Mouse (Mus musculus) left cerebral cortex, postnatal 14 days (tissue): ENCODE measurements around the gene Hnrnpl. TPM values are rescaled to one million over a fixed set of nuclear protein-coding genes. Genes with fewer than 3 reads are reported as not detected.

ENCODE experiments used
- DNase-seq, 2 experiments: peaks; one replicate each; pipeline ENCODE4 v3.0.0; 2021 to 2022; ENCODE audit warnings: low spot score in 2 of 2, mixed read lengths in 1 of 2
- intact Hi-C: fragments of 180-260 bp; cut with DNase I; formaldehyde crosslinking; loops from one replicate; pipeline ENCODE4 v1.15.1; 2025
- total RNA-seq, 2 experiments: library from RNA; stranded (reverse); gene quantifications; 2 replicates each; pipeline ENCODE4 v1.2.3; 2021

Hnrnpl gene
- total RNA-seq, 2 experiments from 2014 or later = 401 to 422 TPM

DNA sequence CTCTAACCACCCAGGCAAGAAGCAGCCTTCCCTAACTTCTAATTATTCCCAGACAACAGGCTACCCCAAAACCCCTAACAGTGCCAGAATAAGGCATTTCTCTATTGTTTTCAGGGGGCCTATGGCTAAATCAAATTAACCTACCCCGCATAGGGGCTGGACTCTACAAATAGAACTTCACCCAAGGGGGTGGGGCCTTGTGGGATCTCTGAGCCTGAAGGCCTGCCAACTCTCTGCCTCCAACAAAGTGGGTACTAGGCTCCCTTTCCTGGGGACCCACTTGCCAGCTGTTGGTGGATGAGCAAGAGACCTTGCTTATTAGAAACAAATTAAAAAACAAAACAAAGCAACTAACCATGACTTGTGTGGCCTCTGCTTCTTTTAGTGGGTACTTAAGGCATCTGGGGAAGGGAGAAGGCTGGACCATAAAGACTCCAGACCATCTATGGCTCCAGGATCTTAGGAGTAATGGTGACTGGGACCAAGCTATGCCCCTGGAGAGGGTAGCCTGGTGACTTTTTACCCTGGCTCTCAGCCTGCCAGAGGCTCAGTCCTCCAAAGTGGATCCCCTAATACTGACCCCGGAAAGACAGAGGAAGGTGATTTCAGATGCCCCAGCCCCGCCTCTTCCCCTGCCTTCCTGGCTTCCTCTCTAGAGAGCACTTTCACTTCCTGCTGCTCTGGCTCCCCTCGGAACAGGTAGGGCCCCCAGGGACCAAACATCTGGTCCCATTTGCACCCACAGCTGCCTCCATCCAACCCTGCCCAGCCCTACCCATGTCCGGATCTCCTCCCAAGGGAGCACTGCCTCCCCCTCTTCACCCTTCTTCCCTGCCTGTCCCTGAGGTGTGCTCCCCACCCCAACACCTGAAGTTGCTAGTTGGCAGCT, 19.8 kb upstream of the Hnrnpl start, which contains the start of gene Rinl:
Gene Rinl, plus strand, starts transcription at position 663 of the 889 bp plus-strand sequence.
- no peak for DNase-seq
- intact Hi-C loops = loop anchor here (10.0 kb wide), 1 partner anchor 246 kb away; no protein-coding TSS in a partner anchor

DNA sequence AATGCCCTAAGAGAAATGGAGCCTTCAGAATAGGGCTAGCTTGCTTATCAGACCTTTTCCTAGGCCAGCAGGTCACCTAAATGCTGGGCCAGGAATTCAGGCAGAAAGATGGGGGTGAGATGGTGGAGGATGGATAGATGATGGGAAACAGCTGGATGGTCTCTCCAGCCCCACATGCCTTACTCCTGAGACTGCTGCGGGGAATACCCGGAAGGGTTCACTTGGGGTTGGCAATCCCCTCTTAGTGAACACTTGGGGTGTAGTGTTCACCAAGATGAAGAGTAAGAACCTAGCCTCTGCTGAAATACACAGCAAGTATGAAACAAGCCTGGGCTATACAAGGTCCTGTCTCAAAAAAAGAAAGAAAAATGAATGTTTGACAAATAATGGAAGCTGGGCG, 19.1 kb upstream of the Hnrnpl start:
- no peak for DNase-seq
- intact Hi-C loops = loop anchor here (10.0 kb wide), 1 partner anchor 246 kb away; no protein-coding TSS in a partner anchor

DNA sequence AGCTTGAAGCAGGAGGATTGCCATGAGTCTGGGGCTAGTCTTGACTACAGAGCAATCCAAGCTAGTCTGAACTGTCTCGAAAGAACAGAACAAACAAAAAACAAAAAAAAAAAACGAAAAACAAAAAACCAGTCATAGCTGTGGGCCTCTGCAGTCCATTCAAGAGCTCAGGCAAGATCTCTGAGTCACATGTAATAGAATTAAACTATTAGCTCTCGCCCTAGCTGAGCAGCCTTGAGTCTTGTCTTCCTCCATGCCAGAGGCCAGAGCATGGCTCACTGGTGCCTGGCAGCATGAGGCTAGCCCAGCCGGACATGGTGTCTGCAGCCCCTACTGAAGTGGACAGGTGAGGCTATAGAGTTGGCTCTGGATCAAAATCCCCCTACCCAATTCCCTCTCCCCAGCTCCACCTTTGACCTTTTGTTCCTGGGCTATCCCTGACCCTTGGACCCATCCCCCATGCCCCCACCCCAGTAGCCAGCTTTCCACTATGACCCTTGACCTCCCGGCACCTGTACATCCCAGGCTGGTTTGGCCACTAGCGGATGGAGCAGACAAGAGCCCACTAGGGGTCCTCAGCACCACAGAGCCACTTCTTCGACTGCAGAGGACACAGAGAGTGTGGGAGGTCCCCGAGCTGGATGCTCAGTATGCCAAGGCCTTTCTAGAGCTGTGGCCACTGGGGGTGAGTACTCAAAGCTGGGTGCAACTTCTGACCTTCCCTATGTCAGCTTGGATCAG, 18.1 kb upstream of the Hnrnpl start:
- DNase-seq = no peak
- intact Hi-C loops = no loop called here

DNA sequence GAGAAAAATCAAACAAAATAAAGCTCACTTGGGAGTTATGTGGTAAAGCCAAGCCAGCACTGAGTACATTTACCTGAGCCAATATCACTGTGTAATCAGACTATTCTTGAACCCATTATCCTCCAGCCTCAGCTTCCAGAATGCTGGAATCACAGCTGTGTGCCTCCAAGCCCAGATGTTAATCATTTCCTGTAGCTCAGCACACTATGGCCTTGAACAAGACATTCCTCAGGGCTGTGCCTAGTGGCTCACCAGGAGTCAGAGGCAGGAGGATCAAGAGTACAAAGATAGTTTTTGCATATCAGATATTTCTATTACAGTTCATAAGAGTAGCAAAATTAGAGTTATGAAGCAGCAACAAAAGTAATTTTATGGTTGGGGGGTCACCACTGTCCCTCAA, 16.6 kb upstream of the Hnrnpl start:
- intact Hi-C loops = no loop called here
- no peak for DNase-seq

DNA sequence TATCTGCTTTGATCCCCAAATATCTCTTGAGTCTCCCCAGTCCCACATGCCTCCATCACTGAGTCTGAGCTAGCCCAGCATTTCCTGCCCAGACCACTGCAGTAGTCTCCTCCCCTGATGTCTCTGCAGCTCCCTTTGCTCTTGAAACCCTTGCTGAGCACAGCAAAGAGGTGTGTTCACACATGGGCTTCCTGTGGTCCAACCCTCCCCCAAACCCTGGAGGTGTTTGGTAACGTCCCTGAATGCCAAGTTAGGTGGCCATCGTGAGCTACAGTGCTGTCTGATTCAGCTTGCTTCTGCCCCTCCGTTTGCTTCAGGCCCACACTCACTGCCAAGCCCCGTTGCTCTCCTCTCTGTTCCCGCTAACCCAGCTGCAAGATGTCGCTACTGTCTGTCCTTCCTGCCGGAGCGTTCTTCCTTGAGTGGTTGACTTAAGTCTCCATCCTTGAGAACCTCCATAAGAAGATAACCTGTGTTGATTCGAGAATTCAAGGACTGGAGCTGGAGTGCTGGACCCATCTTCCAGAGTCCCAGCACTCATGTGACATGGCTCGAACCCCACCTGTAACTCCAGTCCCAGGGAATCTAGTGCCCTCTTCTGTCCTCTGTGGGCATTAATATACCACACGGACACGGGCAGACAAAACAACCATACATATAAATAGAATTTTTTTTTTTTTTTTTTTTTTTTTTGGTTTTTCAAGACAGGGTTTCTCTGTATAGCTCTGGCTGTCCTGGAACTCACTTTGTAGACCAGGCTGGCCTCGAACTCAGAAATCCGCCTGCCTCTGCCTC, 15.8 kb upstream of the Hnrnpl start:
- intact Hi-C loops = no loop called here
- DNase-seq = no peak

DNA sequence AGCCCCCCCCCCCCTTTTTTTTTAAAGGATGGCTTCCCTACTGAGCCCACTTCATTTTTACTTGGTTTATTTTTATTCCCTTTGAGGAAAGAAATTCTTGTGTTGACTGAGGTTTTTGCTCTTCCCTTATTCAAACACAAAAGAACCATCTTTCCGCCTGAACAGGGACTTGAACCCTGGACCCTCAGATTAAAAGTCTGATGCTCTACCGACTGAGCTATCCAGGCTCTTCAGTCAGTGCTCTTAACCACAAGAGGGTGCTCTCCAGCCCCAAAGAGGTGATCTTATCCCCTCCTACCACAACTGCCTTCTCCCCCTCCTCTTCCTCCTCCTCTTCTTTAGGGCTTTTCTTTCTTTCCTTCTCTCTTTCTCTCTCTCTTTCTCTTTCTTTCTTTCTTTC, 14.5 kb upstream of the Hnrnpl start:
- DNase-seq = no peak
- intact Hi-C loops = loop anchor here (2.0 kb wide), 1 partner anchor 73 kb away; no protein-coding TSS in a partner anchor

DNA sequence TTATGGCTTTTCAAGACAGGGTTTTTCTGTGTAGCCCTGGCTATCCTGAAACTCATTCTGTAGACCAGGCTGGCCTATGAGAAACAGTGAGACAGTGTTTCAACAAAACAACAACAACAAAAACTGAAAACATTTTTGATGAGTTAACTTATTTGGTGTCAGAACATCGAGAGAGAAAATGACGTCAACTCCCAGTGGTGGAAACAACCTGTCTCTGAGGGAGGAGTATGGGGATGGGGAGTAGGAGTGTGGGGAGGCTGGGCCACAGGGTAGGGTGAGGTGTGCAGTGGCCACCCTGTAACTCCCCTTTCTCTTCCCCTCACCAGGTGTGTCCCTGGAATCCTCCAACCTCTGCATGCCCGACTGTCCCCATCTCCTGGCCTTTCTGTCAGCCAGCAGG, 13.8 kb upstream of the Hnrnpl start:
- intact Hi-C loops = loop anchor here (2.0 kb wide), 1 partner anchor 72 kb away; no protein-coding TSS in a partner anchor

DNA sequence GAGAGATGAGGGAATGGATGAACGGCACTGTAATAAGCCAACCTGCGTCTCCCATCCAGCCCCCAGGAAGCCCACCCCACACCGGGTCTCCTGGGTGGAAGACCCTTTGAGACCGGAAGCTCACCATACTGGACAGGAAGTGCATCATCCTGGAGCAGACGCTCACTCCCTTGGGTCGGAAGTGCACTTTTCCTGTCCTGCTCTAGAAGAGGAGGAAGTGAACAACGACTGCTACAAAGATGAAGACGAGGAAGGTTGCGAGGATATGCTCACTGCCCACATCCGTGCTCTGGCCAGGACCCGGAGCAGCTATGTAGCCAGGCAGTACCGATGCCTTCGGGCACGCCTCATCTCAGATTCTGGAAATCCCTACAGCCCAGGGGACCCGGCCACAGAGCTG, 12.5 kb upstream of the Hnrnpl start:
- intact Hi-C loops = loop anchor here (2.0 to 5.0 kb wide), 2 partner anchors 71 to 176 kb away; no protein-coding TSS in a partner anchor
- no peak for DNase-seq

More for the DNA sequence above, 13.8 kb upstream of the Hnrnpl start:
- DNase-seq = no peak

DNA sequence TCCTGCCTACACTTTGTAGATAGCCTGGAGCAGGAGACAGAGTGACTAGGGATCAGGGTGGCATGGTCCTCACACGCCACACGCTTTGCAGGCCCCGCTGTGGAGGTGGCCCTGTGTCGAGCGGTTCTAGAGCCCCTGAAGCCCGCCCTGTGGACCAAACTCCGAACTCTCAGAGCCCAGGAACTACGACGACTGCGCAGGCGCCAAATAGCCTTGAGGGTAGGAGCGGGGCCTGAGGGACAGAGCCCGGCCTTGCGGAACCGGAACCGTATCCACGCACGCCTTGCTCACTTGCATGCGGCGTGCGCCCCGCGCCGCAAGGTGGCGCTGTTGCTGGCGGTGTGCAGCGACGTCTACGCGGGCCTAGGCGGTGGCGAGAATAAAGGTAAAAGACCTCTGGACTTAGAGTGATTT, 11.8 kb upstream of the Hnrnpl start:
- intact Hi-C loops = loop anchor here (5.0 kb wide), 1 partner anchor 176 kb away; no protein-coding TSS in a partner anchor

DNA sequence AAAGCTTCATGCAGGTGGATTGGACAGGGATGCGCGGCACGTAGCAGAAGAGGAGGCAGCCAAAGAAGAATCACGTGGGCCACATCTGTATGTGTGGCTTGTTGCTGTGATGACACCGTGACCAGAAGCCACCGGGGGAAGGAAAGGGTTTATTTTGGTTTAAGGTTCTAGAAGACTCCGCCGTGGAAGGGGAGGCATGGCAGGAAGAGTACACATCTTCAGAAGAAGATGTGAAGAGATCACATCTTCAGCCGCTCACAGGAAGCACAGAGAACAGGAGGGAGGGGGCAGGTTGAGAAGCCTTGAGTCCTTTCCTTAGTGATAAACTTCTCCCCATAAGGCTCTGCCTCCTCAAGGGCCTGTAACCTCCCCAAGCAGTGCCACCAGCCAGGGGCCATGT, 8.3 kb upstream of the Hnrnpl start:
- intact Hi-C loops = loop anchor here (5.0 kb wide), 1 partner anchor 172 kb away; no protein-coding TSS in a partner anchor

More for the DNA sequence above, 11.8 kb upstream of the Hnrnpl start:
- DNase-seq = peak; percentile 72 to 81

DNA sequence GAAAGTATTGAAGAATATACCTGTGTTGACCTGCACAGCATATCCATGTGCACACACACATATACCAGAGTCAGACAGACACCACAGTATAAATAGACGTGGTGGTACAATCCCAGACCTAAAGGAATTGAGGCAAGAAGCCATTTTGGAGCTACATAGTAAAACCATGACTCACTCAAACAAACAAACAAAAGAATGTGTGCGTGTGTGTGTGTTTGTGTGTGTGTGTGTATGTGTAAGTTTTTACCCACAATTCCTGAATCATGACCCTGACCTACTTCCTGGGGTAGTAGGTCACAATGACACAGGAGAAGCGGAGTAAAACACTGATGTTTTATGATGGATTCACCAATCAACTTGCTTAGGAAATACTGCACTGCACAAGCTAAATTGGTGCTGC, 6.9 kb upstream of the Hnrnpl start:
- intact Hi-C loops = no loop called here
- no peak for DNase-seq

More for the DNA sequence above, 8.3 kb upstream of the Hnrnpl start:
- no peak for DNase-seq

DNA sequence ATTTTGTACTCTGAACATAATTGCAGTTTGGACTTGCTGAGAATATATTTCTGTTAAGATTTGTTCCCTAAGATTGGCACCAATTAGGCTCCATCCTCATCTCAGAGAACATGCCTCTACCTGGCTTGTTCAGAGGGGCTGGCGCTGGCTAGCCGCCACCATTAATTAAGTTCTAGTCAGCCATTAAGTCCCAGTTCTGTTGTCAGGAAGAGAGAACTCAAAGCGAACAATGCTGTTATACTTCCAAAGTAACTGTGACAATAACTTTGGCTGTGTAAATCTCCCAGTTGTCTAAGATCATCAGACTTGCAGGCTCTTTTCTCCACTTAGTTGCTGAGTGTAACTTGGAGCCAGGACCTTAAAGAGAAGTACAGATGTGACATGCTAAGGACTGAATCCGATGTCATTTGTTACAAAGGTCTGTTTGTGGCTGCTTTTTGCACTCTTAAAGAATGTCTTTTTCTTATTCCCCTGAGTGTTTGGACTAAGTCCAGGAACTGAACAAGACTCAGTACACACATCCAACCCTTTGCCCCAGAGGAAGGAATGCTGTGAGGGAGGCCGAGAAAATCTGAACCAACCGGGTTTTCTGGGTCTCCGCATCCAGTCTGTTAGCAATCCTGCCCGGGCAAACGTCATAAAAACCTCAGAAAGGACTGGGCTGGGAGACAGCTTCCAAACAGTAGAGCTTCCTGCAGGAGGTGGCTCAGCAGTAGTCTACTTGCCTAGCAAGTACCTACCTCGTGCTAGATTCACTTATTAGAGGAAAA, 6.3 kb upstream of the Hnrnpl start:
- intact Hi-C loops = no loop called here
- peak in 1 of 2 experiments; percentile 20 for DNase-seq

DNA sequence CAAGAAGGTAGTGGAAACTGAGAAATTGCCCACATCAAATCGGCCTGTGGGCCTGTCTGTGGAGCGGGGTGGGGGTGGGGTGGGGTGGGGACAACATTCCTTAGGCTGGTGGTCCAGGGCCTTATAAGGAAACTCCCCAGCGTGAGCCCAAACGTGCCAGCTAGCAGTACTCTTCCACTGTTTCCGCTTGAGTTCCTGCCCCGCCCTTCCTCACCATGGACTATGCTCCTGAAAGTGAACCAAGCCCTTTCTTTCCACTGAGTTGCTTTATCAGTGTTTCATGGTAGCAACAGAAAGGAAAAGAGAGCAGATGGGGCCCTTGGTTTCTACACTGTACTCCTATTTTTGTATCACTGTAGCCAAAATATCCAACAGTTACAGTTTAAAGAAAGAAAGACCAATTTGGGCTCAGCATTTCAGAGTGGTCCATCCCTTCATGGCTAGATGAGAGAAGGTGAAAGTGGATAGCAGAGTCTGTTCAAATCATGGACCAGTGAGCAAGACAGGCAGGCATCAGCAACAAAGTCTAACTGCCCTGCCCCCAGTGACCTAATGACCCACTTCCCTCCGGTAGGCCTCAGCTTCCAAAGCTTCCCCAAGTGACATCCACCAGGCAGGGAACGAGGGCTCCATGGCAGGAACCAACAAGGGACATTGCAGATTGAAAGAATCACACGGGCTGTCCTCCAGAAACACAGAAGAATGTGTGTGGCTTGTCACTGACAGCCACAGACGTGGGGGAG, 5.3 kb upstream of the Hnrnpl start:
- intact Hi-C loops = no loop called here
- DNase-seq = peak in 1 of 2 experiments; percentile 12

DNA sequence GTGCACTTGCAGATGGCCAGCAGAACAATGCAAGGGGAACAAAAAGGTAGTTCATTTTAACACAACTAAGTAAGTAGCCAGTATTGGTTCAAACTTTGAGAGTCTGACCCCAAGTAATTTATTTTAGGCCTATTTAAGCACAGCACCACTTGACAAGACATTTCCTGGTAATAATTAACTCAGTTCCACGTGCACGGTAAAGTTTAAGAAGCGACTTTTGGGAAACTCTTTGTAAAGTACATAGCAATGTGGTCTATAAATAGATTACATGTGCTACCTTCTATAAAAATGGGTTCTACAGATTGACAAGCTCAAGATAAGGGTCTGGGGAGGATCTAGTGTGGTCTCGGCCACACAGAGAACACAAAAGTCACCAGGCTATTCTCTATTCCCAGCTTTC, 4.6 kb upstream of the Hnrnpl start:
- intact Hi-C loops = no loop called here
- no peak for DNase-seq

DNA sequence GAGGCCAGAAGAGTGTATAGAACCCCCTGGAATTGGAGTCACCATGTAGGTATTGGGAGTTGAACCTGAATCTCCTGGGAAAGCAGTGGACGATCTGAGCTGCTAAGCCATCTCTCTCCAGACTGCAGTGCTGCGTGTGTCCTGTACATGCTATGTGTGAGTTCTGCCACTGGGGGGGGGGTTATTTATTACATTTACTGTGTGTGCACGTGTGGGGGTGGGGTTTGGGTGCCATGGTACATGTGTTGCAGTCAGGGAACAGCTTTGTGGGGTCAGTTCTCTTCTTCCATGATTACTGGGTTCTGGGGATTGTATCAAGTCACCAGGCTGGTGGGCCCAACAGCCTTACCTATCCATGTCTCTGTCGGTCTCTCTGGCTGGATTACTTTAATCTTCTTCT, 1.5 kb upstream of the Hnrnpl start:
- intact Hi-C loops = no loop called here

DNA sequence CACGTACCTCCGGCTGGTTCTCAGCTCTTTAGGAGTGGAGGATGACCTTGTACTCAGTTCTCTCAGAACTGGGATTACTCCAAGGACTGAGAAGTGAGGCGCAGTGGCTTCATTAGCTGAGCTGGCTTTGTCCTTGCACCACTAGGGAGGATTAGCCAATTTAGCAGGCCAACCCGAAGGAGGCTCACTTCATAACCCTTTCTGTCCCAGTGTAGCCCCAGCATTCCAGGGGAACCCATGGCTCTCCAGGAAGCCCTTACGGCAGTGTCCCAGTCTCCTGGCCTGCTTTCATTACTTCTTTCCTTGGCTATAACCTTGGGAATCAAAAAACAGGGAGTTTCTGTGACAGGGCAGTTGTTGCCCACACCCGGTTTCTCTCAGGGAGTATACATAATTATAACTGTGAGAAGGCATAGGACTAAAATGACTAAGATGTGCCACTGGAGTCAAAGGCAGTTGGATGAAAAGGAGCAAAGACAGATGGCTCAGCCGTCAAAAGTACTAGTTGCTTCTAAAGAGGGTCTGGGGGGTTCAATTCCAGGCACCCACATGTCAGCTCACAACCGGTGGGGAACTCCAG, 610 bp upstream of the Hnrnpl start:
- intact Hi-C loops = no loop called here
- DNase-seq = peak in 1 of 2 experiments; percentile 29

More for the DNA sequence above, 1.5 kb upstream of the Hnrnpl start:
- no peak for DNase-seq

DNA sequence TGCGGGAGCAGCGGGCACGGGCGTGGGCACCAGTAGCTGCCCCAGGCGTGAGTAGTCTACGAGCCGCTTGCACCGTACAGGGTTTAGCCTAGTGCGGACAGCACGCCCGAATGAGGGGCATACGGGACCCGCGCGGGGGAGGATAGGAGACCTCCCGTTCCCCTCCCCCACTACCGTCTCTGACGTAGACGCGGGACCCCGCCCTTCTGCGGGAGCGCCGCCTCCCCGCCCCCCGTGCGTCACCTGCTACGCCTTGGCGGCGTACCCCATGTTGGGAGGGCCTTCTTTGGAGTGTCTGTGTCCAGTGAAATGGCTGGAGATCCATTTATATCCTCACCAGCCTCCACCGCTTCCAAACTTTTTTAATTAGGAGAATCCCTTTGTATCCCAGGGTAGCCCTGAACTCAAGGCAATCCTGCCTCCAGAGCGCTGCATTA, 634 bp downstream of the Hnrnpl start:
- intact Hi-C loops = no loop called here
- peak; percentile 95 to 96 for DNase-seq
